8 mouse cellular contexts compared by ENCODE assay signal in the genomic region with DNA sequence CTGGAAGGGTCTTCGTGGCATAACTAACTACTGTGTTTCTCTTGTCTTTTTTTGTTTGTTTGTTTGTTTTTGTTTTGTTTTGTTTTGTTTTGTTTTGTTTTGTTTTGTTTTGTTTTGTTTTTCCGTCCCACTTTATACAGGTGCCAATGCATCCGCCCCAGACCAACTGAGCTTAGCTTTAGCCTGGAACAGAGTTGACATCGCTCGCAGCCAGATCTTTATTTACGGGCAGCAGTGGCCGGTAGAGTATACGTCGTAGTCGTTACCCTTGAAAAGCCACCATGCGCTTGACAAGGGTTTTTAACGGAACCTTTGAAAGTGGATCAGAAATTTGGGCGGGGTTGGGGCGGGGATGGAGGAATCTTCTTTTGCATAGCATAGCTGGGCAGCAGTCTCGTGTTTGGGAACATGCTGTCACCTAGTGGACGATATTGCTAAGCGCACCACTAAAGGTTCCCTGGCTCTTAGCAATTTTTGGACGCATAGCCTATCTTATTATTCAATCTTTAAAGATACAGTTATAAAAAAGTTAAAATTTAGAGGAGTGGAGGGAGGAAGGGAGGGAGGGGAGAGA.
DNase-seq lines count a peak whose midpoint lies in the region; ATAC-seq and TF ChIP-seq lines count a peak whose summit lies in the region.

No protein-coding gene starts in this region.

- no peak overlapping the region for H3K9ac ChIP-seq in stomach, embryonic 16.5 days (ENCODE audit: low read length)

- H3K9me3 ChIP-seq in midbrain, embryonic 10.5 days (replicated peaks): no peaks in the 10 kb centered on the region
- no peaks in the 10 kb centered on the region for H3K9me3 ChIP-seq in stomach, embryonic 16.5 days (replicated peaks; ENCODE audit: control insufficient read depth, low read length)

- WGBS in midbrain, embryonic 10.5 days: 24% methylated on average over 18 of the region's 18 CpGs
- 22% methylated on average over 18 of the region's 18 CpGs for WGBS in stomach, embryonic 16.5 days

- peak; percentile 81 for TF ChIP-seq CTCF in left cerebral cortex, adult 2 months (IDR thresholded peaks at IDR 0.05)

- H3K4me2 ChIP-seq in stomach, embryonic 16.5 days (ENCODE audit: low read depth, low read length): peak overlapping the region; percentile 47

- H3K4me3 ChIP-seq in left cerebral cortex, adult 2 months: peak overlapping the region; percentile 43
- H3K4me3 ChIP-seq in midbrain, embryonic 10.5 days: peak overlapping the region; percentile 33
- H3K4me3 ChIP-seq in stomach, embryonic 16.5 days (replicated peaks; ENCODE audit: low read length): peak overlapping the region; percentile 22

- no peaks in the 10 kb centered on the region for H3K36me3 ChIP-seq in midbrain, embryonic 10.5 days
- H3K36me3 ChIP-seq in stomach, embryonic 16.5 days (ENCODE audit: control insufficient read depth, insufficient read depth, low read length): no peaks in the 10 kb centered on the region

- peak overlapping the region; percentile 53; the same call in 1 of the 2 replicates for H3K27ac ChIP-seq in left cerebral cortex, adult 2 months
- H3K27ac ChIP-seq in midbrain, embryonic 10.5 days (replicated peaks): no peak overlapping the region
- H3K27ac ChIP-seq in stomach, embryonic 16.5 days (ENCODE audit: low read length): no peak overlapping the region

- H3K27me3 ChIP-seq in midbrain, embryonic 10.5 days (ENCODE audit: low read depth, poor library complexity, severe bottlenecking): peaks cover 26% of the 10 kb centered on the region
- no peaks in the 10 kb centered on the region for H3K27me3 ChIP-seq in stomach, embryonic 16.5 days (ENCODE audit: control insufficient read depth, insufficient read depth, low read length)

- H3K4me1 ChIP-seq in midbrain, embryonic 10.5 days: peaks cover 10% of the 10 kb centered on the region
- no peaks in the 10 kb centered on the region for H3K4me1 ChIP-seq in stomach, embryonic 16.5 days (ENCODE audit: control insufficient read depth, insufficient read depth, low read length)

- intact Hi-C loops in left cerebral cortex, adult 2 months (cut with DNase I): loop anchor here (1.0 to 10.0 kb wide), 3 partner anchors 249 to 547 kb away; no protein-coding TSS in a partner anchor

- peak; percentile 23 to 80 for DNase-seq in adrenal gland, adult (ENCODE audit: inconsistent age in 2 of 2, low spot score in 1 of 2)
- DNase-seq in adrenal gland, postnatal 4 days (ENCODE audit: low spot score in 2 of 2): no peak
- DNase-seq in cerebellum, postnatal 10 days: peak; percentile 77 to 80
- peak; percentile 53 to 82 for DNase-seq in frontal cortex, postnatal 36 days (ENCODE audit: low spot score in 2 of 2)
- DNase-seq in induced T-regulatory cell, adult 2 months (ENCODE audit: low read depth): peak; percentile 1
- DNase-seq in left cerebral cortex, adult 2 months (ENCODE audit: extremely low spot score in 1 of 2, low spot score in 2 of 2): peak; percentile 56 to 67
- peak; percentile 44 for DNase-seq in midbrain, embryonic 10.5 days (ENCODE audit: low spot score)

- ATAC-seq in stomach, embryonic 16.5 days (ENCODE audit: insufficient read depth, low FRiP score): no peak

Comparison
In these comparisons a context has a peak if more than half of its experiments do, and no peak if none do; other contexts are left out.
1. DNase-seq: peak in adrenal gland, adult (2 of 2), cerebellum, postnatal 10 days (2 of 2), frontal cortex, postnatal 36 days (2 of 2), induced T-regulatory cell, adult 2 months (single experiment), left cerebral cortex, adult 2 months (2 of 2) and midbrain, embryonic 10.5 days (single experiment); none in adrenal gland, postnatal 4 days (0 of 2).
2. Peak in every context shown above with its lines, with median percentiles within 50 percentile points of each other: H3K4me3 ChIP-seq.